Mouse (Mus musculus) midbrain, embryonic 15.5 days (tissue): ENCODE measurements around the gene Mus81. TPM values are rescaled to one million over a fixed set of nuclear protein-coding genes. Genes with fewer than 3 reads are reported as not detected.
A peak's percentile ranks its signal among the peaks of the same experiment; 100 is the strongest.

Experiments
- ATAC-seq: fragments of 200-750 bp; cut with Nextera tagmentation; replicated peaks from 2 replicates; pipeline ENCODE4 v1.8.0; 2017; ENCODE audit warnings: moderate TSS enrichment
- H3K27ac ChIP-seq: fragments of 300-500 bp; sonication (generic); 2 replicates; pipeline ENCODE4 v1.5.1; 2015; ENCODE audit warnings: mild to moderate bottlenecking, inconsistent platforms
- H3K27me3 ChIP-seq: fragments of 300-500 bp; sonication (generic); replicated peaks from 2 replicates; pipeline ENCODE4 v1.6.1; 2015; ENCODE audit warnings: inconsistent platforms
- H3K36me3 ChIP-seq: fragments of 300-500 bp; sonication (generic); replicated peaks from 2 replicates; pipeline ENCODE4 v1.6.1; 2015; ENCODE audit warnings: inconsistent platforms
- H3K4me1 ChIP-seq: fragments of 300-500 bp; sonication (generic); 2 replicates; pipeline ENCODE4 v1.6.1; 2015; ENCODE audit warnings: inconsistent platforms
- H3K4me2 ChIP-seq: fragments of 300-500 bp; sonication (generic); 2 replicates; pipeline ENCODE4 v1.6.1; 2015; ENCODE audit warnings: inconsistent platforms, mild to moderate bottlenecking, moderate library complexity
- H3K4me3 ChIP-seq: fragments of 300-500 bp; sonication (generic); 2 replicates; pipeline ENCODE4 v1.5.1; 2015; ENCODE audit warnings: mild to moderate bottlenecking, inconsistent platforms
- H3K9ac ChIP-seq: fragments of 300-500 bp; sonication (generic); 2 replicates; pipeline ENCODE4 v1.6.1; 2015; ENCODE audit warnings: mild to moderate bottlenecking, inconsistent platforms
- H3K9me3 ChIP-seq: fragments of 300-500 bp; sonication (generic); 2 replicates; pipeline ENCODE4 v1.6.1; 2016; ENCODE audit warnings: inconsistent platforms
- WGBS: fragments of 180-500 bp; shearing (Covaris S2); methylation state at CpG from one replicate; pipeline ENCODE4 v1.1.7; 2015; ENCODE audit warnings: mixed read lengths; 5-methylcytosine and 5-hydroxymethylcytosine counted together
- polyA plus RNA-seq: library from polyadenylated mRNA; unstranded; fragments of >200 nt; fragmentation: Nextera tagmentation; extraction: Ambion mirVana; gene quantifications from 2 replicates; pipeline ENCODE4 v1.2.1, GENCODE M21; 2015

Gene Mus81
- polyA plus RNA-seq, 1 experiment from 2014 or later, result 54.3 TPM

- no peak overlapping the region for H3K9ac ChIP-seq
- no peak overlapping the region for H3K4me2 ChIP-seq
- 86% methylated on average over 10 of the region's 10 CpGs for WGBS
- H3K27ac ChIP-seq, result no peak overlapping the region
- H3K27me3 ChIP-seq, result no peaks in the 10 kb centered on the region
- H3K4me3 ChIP-seq, result no peak overlapping the region
- peaks cover 23% of the 10 kb centered on the region for H3K4me1 ChIP-seq
- no peaks in the 10 kb centered on the region for H3K9me3 ChIP-seq
- H3K36me3 ChIP-seq, result no peaks in the 10 kb centered on the region; the same call in 1 of the 2 replicates
- ATAC-seq, result no peak
Measured at GRCm38 (mm10) chr19:5477004-5477667, 11.1 kb downstream of the Mus81 start.

DNA sequence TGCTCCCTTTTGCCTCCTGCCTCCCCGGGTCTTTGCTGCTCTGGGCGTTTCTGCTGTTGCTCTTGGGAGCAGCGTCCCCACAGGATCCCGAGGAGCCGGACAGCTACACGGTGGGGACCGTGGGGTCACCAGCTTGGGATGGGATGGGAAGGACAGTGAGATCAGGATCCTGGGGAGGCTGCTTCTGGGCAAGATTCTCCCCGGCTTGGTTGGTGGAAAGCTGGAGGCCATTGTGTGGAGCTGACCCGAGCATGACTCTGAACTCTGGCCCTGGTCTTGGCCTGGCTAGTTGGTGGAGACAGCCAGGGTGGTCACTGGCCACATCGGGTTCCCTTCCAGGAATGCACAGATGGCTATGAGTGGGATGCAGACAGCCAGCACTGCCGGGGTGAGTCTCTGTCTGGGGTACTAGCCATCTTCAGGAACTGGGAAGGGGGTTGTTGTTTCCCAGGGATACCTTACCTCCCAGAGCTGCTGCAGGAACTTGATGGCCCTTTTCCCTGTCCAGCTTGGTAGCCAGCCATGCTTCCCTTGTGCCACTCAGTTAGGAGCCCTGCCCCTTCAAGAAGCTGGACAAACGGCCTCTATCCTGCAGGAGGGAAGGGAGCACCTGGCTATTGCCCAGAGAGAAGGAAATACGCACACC, 13.0 kb downstream of the Mus81 start:
- Histone ChIP-seq H3K4me3 (peak overlapping the region; percentile 51), H3K9ac (peak overlapping the region; percentile 51), H3K4me2 (peak overlapping the region; percentile 87), H3K9me3 (no peaks in the 10 kb centered on the region), H3K36me3 (no peaks in the 10 kb centered on the region), H3K27ac (peak overlapping the region; percentile 53), H3K4me1 (peaks cover 23% of the 10 kb centered on the region), H3K27me3 (no peaks in the 10 kb centered on the region)
- ATAC-seq, result peak; percentile 32; the same call in 1 of the 2 replicates
- WGBS, result 21% methylated on average over 13 of the region's 13 CpGs

GRCm38 (mm10) chr19:5474281-5475068, 13.7 kb downstream of the Mus81 start:
- Histone ChIP-seq H3K36me3 (no peaks in the 10 kb centered on the region), H3K9me3 (no peaks in the 10 kb centered on the region), H3K27me3 (no peaks in the 10 kb centered on the region), H3K27ac (peak overlapping the region; percentile 53), H3K4me2 (peak overlapping the region; percentile 87), H3K4me3 (peak overlapping the region; percentile 51), H3K9ac (peak overlapping the region; percentile 51), H3K4me1 (peaks cover 23% of the 10 kb centered on the region)
- peak; percentile 70 for ATAC-seq
- under 1% methylated on average over 61 of the region's 68 CpGs for WGBS

- no peaks in the 10 kb centered on the region for H3K9me3 ChIP-seq
- ATAC-seq, result peak; percentile 55; the same call in 1 of the 2 replicates
- H3K9ac ChIP-seq, result peak within 1 kb of the TSS; percentile 51
- H3K4me1 ChIP-seq, result peaks cover 23% of the 10 kb centered on the region
- peak within 1 kb of the TSS; percentile 51 for H3K4me3 ChIP-seq
- no peaks in the 10 kb centered on the region for H3K36me3 ChIP-seq
- WGBS, result 2% methylated on average over 22 of the region's 22 CpGs
- peak within 1 kb of the TSS; percentile 87 for H3K4me2 ChIP-seq
- H3K27ac ChIP-seq, result peak within 1 kb of the TSS; percentile 53
- no peaks in the 10 kb centered on the region for H3K27me3 ChIP-seq
Measured at GRCm38 (mm10) chr19:5473720-5474119, 14.5 kb downstream of the Mus81 start, which contains the start of gene Efemp2. TSS of gene Efemp2 (plus strand) at chr19:5473954.

DNA sequence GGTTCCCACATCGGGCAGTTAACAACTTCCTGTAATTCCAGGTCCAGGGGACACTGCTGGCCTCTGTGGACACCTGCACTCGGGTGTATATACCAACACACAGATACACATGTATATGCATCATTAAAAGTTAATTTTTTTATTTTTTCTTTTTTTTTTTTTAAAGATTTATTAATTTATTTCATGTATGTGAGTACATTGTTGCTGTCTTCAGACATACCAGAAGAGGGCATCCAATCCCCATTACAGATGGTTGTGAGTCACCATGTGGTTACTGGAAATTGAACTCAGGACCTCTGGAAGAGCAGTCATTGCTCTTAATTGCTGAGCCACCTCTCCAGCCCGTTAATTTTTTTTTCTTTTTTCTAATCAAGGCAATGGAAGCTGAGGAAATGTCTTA, 15.3 kb downstream of the Mus81 start:
- no peaks in the 10 kb centered on the region for H3K36me3 ChIP-seq
- no peak overlapping the region for H3K9ac ChIP-seq
- WGBS, result 81% methylated on average over 3 of the region's 3 CpGs
- H3K27ac ChIP-seq, result no peak overlapping the region
- H3K4me3 ChIP-seq, result no peak overlapping the region
- no peaks in the 10 kb centered on the region for H3K27me3 ChIP-seq
- ATAC-seq, result no peak
- no peaks in the 10 kb centered on the region for H3K9me3 ChIP-seq
- peaks cover 23% of the 10 kb centered on the region for H3K4me1 ChIP-seq
- H3K4me2 ChIP-seq, result no peak overlapping the region

GRCm38 (mm10) chr19:5471846-5472245, 16.4 kb downstream of the Mus81 start:
- no peaks in the 10 kb centered on the region; the same call in 1 of the 2 replicates for H3K36me3 ChIP-seq
- H3K4me1 ChIP-seq, result peaks cover 23% of the 10 kb centered on the region
- no peaks in the 10 kb centered on the region for H3K9me3 ChIP-seq
- no peak overlapping the region for H3K4me2 ChIP-seq
- H3K27ac ChIP-seq, result no peak overlapping the region
- no peaks in the 10 kb centered on the region for H3K27me3 ChIP-seq
- H3K9ac ChIP-seq, result no peak overlapping the region
- WGBS, result 36% methylated on average over 5 of the region's 5 CpGs
- ATAC-seq, result no peak
- H3K4me3 ChIP-seq, result no peak overlapping the region

GRCm38 (mm10) chr19:5468374-5468773, 19.8 kb downstream of the Mus81 start, which contains the start of gene Ctsw:
TSS of gene Ctsw (minus strand) at chr19:5468507.
- Histone ChIP-seq H3K9ac (no peak within 1 kb of the TSS), H3K27ac (no peak within 1 kb of the TSS), H3K4me3 (no peak within 1 kb of the TSS), H3K36me3 (peaks cover 12% of the 10 kb centered on the region; the same call in 1 of the 2 replicates), H3K9me3 (no peaks in the 10 kb centered on the region), H3K4me2 (no peak within 1 kb of the TSS), H3K4me1 (peaks cover 17% of the 10 kb centered on the region), H3K27me3 (no peaks in the 10 kb centered on the region)
- ATAC-seq, result no peak
- WGBS, result 65% methylated on average over 5 of the region's 5 CpGs

- no peaks in the 10 kb centered on the region for H3K9me3 ChIP-seq
- no peak overlapping the region for H3K4me3 ChIP-seq
- 95% methylated on average over 6 of the region's 6 CpGs for WGBS
- H3K4me1 ChIP-seq, result peaks cover 17% of the 10 kb centered on the region
- H3K4me2 ChIP-seq, result no peak overlapping the region
- no peak for ATAC-seq
- peaks cover 17% of the 10 kb centered on the region for H3K36me3 ChIP-seq
- no peak overlapping the region for H3K9ac ChIP-seq
- no peak overlapping the region for H3K27ac ChIP-seq
- no peaks in the 10 kb centered on the region for H3K27me3 ChIP-seq
Measured at GRCm38 (mm10) chr19:5466916-5467500, 21.2 kb downstream of the Mus81 start.

DNA sequence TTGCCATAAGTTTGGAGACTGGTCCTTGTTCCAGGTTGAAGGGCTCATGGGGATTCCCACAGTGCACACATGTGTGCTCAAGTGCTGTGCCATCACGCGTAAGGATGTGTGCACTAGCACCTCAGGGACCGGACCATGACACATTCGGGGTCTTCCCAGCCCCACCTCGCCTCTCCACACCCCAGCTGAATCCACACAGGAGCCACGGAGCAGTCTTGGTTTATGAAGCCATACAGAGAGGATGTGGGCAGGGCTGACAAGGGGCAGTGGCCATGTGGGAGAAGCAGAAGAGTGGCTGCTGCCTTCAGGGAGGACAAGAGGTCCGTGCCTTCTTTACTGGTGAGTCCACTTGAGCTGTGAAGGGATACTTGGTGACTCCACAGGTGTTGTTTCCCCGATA, 23.2 kb downstream of the Mus81 start:
- no peak for ATAC-seq
- H3K9ac ChIP-seq, result no peak overlapping the region
- no peaks in the 10 kb centered on the region for H3K9me3 ChIP-seq
- H3K27ac ChIP-seq, result no peak overlapping the region
- H3K36me3 ChIP-seq, result peaks cover 17% of the 10 kb centered on the region
- WGBS, result 91% methylated on average over 8 of the region's 8 CpGs
- H3K4me1 ChIP-seq, result peaks cover 29% of the 10 kb centered on the region
- H3K4me2 ChIP-seq, result no peak overlapping the region
- no peaks in the 10 kb centered on the region for H3K27me3 ChIP-seq
- no peak overlapping the region for H3K4me3 ChIP-seq

DNA sequence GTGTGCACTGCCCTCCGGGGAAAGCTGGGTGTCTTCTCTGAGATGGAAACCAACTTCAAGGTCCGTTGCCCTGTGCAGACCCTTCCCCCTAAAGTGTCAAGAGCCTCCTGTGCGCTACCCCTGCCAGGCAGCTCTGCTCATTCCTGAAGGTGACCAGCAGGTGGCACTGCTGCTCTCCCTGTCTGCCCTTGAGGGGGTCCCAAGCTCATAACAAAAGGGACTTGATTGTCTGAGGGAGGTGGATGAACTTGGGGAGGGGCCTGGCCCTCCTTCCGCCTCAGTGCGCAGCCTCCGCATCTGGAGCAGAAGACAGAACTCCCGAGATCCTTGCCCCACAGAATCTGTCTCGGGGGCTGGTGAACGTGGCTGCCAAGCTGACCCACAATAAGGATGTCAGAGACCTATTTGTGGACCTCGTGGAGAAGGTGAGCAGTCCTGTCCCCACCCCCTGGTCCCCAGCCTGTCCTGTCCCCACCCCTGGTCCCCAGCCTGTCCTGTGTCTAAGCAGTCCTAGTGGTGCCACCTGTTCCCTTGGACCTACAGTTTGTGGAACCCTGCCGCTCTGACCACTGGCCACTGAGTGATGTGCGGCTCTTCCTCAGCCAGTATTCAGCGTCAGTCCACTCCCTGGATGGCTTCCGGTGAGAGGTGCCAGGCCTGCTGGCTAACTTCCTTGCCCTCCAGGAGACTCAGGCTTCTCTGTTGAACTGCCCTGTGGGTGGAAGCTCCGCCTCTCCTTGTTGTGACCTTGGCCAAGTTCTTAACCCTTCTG, 24.2 kb downstream of the Mus81 start:
- peak overlapping the region; percentile 50 for H3K4me2 ChIP-seq
- H3K27me3 ChIP-seq, result peaks cover 4% of the 10 kb centered on the region; the same call in 1 of the 2 replicates
- peak overlapping the region; percentile 65 for H3K27ac ChIP-seq
- H3K36me3 ChIP-seq, result peaks cover 17% of the 10 kb centered on the region
- peak overlapping the region; percentile 30 for H3K4me3 ChIP-seq
- WGBS, result 36% methylated on average over 15 of the region's 15 CpGs
- H3K4me1 ChIP-seq, result peaks cover 32% of the 10 kb centered on the region
- H3K9ac ChIP-seq, result peak overlapping the region; percentile 43
- peak; percentile 58 for ATAC-seq
- no peaks in the 10 kb centered on the region for H3K9me3 ChIP-seq

GRCm38 (mm10) chr19:5463212-5463611, 25.0 kb downstream of the Mus81 start:
- Histone ChIP-seq H3K27ac (no peak overlapping the region), H3K9me3 (no peaks in the 10 kb centered on the region), H3K4me3 (no peak overlapping the region), H3K4me2 (no peak overlapping the region), H3K27me3 (peaks cover 8% of the 10 kb centered on the region; the same call in 1 of the 2 replicates), H3K36me3 (peaks cover 17% of the 10 kb centered on the region), H3K4me1 (peaks cover 34% of the 10 kb centered on the region), H3K9ac (no peak overlapping the region)
- ATAC-seq, result no peak
- 93% methylated on average over 9 of the region's 9 CpGs for WGBS
